Mouse (Mus musculus) thymus, postnatal 25 days (tissue): ENCODE results near the gene Tfap4.

Source experiments
- DNase-seq: peaks from one replicate; pipeline ENCODE4 v3.0.0; 2022

Gene Tfap4

GRCm38 (mm10) chr16:4559715-4560144 lies at the start of gene Tfap4:
Gene Tfap4, minus strand, starts transcription at chr16:4559854.
- peak; percentile 86 for DNase-seq

DNA sequence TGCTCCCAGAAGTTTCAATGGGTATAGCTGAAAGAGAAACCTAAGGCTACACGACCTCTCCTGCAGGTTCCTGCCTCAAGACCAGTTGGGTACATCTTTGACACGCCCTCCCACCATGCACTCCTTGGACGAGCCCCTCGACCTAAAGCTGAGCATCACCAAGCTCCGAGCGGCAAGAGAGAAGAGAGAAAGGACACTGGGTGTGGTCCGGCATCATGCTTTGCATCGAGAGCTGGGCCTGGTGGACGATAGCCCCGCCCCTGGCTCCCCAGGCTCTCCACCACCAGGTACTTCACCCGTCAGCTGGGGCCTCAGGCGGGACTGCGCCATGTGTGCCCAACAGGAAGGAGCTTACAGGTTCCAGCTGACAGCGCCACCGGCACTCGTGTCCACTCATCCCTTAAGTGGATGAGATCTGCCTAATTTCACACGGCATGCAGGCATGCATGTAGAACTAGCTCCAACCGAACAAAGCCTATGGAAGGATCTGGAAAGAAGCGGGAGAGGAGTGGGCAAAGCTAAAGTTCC lies 48.9 kb upstream of the Tfap4 start:
- DNase-seq, result no peak

DNA sequence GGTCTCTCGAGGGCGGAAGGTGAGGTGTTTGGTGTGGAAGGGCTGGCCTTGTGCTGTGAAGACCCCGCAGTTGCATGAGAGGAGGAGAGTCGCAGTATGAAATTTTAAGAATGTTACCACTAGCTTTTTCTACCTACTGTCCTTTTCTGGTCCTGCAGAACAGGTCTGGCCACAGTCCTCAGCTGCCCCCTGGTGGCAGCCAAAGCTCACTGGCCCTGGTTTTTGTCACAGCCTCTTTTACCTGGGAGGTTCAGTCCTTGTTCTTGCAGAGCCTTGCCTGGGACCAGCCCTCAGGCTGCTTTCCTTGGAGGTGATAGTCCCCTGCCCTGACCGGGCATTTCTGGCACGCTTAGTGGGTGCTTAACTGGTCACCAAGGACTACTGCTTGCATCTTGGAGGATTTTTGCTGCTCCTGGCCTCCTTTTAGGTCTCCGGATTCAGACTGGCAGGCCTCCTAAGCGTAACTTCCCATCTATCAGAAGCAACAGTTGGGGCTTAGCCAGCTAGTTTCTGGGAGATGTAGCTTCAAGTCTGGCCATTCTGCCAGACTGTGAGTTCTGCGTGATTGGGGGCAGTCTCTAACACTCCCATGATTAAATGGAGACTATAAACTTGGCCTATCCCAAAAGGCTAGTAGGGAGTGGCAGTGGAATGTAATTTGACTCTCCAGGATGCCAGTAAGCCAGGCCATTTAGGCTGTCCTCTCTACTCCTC lies 48.3 kb upstream of the Tfap4 start:
- peak; percentile 85 for DNase-seq

DNA sequence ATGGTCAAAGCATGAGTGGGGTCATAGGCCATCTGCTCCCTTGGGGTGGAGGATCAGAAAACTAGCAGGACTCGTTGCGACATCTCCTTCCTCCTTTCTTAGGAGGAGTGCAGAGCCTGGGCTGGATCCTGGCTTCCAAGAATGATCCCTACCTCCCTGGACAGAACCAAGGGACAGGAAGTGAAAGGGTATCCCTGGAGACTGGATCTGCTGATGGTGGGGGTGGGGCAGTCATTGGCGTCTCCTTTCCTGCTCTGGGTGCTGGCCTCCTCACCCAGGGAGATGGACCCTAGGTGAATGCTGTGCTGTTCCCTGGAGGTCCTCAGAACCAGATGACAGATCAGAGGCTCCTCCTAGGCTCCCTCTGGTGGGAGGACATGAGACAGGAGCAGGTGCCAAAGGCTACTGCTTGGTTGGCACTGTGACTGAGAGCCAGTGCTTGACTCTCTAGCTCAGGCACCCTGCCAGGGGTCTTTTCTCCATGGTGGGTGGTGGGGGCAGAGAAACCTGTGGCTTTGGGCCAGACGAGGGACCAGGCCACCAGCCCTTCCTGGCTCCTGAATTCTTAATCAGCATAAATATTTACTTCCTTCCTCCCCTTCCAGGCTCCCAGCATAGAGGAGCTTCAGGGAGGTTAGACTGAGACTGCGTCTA lies 46.9 kb upstream of the Tfap4 start:
- no peak for DNase-seq

GRCm38 (mm10) chr16:4605514-4606131 lies 46.0 kb upstream of the Tfap4 start:
- DNase-seq, result no peak

DNA sequence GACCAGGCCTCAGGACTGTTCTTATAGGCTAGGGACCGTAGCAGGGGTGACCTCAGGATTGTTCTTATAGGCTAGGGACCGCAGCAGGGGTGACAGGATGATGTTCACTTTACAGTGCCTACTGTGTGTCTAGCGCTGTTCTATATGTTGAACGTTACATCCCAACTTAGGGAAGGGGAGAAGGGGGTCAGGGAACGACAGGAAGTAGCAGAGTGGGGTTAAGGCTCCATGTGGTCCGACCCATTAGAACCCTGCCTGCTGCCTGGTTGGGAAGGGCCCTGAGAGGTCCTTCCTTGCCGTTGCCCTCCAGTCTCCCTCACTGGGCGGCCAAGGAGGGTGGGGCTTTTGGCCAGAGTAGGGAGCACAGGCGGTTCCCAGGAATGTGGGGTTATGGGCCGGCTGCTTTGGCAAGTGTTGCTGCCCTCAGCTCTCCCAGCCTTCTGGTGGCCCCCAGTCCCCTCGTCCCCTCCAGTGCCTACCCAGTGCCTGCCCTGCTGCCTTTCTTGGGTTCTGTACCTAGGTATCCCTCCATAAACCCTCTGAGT lies 44.7 kb upstream of the Tfap4 start:
- DNase-seq, result no peak

GRCm38 (mm10) chr16:4603453-4603837 lies 43.8 kb upstream of the Tfap4 start:
- no peak for DNase-seq

DNA sequence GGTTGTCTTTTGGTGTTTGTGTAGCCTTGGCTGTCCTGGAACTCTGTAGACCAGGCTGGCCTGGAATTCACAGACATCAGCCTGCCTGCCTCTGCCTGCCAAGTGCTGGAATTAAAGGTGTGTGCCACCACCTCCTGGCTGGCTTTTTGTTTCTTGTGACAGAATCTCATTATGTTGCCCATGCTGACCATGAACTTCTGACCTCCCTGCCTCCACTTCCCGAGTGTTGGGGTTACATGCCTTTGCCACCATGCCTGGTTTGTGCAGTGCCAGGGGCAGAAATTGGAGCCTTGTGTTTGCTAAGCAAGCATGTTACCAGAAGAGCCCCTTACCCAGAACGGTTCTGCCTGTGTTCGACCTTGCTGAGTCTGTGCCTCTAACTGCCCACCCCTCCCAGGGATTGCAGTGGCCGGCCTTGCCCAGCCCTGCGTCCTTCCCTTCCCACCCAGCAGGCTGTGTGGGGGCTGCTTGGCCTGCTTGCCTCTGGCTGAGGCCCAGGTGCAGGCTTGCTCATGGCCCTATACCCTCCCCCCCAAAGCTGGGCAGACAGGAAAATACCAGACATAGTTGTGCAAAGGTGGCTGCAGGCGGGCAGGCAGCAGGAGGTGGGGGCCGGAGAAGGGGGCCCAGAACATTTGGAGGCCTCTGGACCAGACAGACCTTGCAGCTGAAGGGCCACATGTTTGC lies 43.3 kb upstream of the Tfap4 start:
- no peak for DNase-seq

- no peak for DNase-seq
Measured at GRCm38 (mm10) chr16:4602189-4602588, 42.5 kb upstream of the Tfap4 start.

GRCm38 (mm10) chr16:4600701-4601310 lies 41.2 kb upstream of the Tfap4 start:
- no peak for DNase-seq

- DNase-seq, result no peak
Measured at GRCm38 (mm10) chr16:4599616-4600015, 40.0 kb upstream of the Tfap4 start.

GRCm38 (mm10) chr16:4598891-4599543 lies 39.4 kb upstream of the Tfap4 start:
- no peak for DNase-seq

DNA sequence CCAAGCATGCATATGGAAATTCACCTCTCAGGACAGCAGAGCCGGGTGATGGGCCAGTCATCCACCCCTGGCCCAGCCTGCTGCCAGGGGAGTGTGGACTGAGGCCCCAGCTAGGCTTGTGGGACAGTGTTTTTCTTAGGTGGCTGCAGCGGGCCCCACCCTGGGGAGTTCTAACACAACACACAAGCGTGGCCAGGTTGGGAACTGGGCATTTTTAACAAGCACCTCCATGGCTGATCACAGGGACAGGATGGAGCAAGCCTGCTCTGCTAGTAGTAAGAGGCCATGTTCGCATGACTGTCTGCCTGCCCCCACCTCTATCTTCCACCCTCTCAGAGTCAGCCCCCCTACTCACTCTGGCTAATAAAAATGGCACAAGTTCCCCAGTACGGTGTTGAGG lies 38.4 kb upstream of the Tfap4 start:
- no peak for DNase-seq

- no peak for DNase-seq
Measured at GRCm38 (mm10) chr16:4597296-4597695, 37.6 kb upstream of the Tfap4 start.

GRCm38 (mm10) chr16:4596836-4597235 lies 37.2 kb upstream of the Tfap4 start:
- DNase-seq, result no peak

DNA sequence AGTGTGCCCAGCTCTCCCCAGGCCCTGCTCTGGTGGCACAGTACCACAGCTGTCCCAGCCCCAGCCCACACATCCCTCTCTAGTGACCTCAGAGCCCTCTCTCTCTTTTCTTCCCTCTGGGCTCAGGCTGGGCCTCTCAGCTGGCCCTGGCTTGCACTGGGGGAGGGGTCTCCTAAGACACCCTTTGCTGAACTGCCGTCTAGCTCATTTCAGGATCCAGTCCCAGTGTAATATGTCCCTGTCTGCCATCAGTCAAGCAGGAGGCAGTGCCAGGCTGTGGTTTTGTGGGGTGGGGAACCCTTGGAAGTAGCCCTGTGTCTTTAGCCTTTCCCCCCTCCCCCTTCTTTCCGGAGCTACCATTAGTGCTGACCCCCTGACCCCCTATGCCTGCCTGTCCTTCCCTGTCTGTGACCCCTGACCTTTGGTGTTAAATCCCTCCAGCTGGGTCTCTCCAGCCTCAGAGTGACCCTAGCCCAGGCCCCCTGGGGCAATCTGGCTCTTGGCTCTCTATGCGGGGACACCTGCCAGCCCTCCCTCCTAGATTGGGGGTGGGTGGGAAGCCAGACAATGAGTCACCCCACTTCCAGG lies 36.6 kb upstream of the Tfap4 start:
- no peak for DNase-seq

GRCm38 (mm10) chr16:4595527-4595963 lies 35.9 kb upstream of the Tfap4 start:
- no peak for DNase-seq

GRCm38 (mm10) chr16:4594814-4595526 lies 35.3 kb upstream of the Tfap4 start:
- DNase-seq, result no peak

DNA sequence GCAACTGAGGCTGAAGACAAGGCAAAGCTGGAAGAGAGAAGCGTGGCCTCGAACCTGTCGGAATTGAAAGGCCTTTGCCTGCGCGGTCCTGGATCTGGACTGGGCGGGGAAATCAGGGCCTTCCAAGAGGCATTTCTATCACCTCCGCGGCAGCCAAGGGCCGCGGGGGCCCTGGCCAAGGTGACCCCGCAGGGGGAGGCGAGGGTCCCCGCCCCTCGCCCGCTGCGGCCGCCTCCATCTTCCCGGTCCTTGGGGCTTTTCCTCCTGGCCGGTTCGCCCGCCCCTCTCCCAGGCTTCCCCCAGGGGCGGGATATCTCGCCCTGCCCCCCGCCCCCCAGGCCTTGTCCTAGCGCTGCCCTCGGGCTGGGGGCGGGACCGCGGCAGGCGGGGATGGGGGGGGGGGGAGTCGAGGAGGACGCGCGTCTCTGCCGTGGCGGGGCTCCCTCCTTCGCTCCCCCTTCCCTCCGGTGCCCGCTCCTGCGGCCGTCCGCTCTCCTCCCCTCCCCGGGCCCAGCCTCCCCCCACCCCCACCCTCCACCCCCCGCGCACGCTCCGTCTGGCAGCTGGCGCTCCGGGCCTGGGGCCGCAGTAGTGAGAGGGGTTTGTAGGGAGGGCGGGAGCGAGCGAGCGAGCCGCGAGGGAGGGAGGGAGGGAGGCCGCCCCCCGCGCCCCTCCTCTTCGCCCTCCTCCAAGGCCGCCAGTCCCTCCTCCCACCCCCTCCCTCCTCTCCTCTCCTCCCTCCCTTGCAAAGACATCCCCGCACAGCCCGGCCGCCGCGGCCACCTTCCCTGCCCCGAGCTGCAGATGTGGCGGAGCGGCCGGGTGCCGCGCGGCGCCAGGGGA lies 34.5 kb upstream of the Tfap4 start, which contains the start of gene Glis2:
Glis2 (plus strand) TSS at position 743 of the 843 bp plus-strand sequence.
- DNase-seq, result peak; percentile 48
